Mouse (Mus musculus): Measurements from ENCODE around the gene Psmg4. TPM values are rescaled to one million over a fixed set of nuclear protein-coding genes. Genes with fewer than 3 reads are reported as not detected.
A peak's percentile ranks its signal among the peaks of the same experiment; 100 is the strongest.

The Psmg4 gene
- polyA plus RNA-seq, 1 experiment from 2014 or later = 128 TPM

GRCm38 (mm10) chr13:34163304-34163975, 676 bp downstream of the Psmg4 start:
- Histone ChIP-seq H3K9ac (peak overlapping the region; percentile 76), H3K27ac (peak overlapping the region; percentile 88; the same call in 1 of the 2 replicates), H3K9me3 (replicated peaks) (no peaks in the 10 kb centered on the region), H3K4me1 (peaks cover 17% of the 10 kb centered on the region), H3K4me3 (peak overlapping the region; percentile 66), H3K27me3 (no peaks in the 10 kb centered on the region), H3K4me2 (peak overlapping the region; percentile 71), H3K36me3 (ENCODE audit: poor library complexity, severe bottlenecking) (peaks cover 13% of the 10 kb centered on the region)
- 40% methylated on average over 12 of the region's 12 CpGs for WGBS
- ATAC-seq = peak; percentile 77

- Histone ChIP-seq H3K9ac (no peak overlapping the region), H3K9me3 (replicated peaks) (no peaks in the 10 kb centered on the region), H3K27me3 (no peaks in the 10 kb centered on the region), H3K27ac (no peak overlapping the region), H3K4me2 (no peak overlapping the region), H3K4me3 (no peak overlapping the region), H3K36me3 (ENCODE audit: poor library complexity, severe bottlenecking) (peaks cover 19% of the 10 kb centered on the region; the same call in 1 of the 2 replicates), H3K4me1 (no peaks in the 10 kb centered on the region)
- ATAC-seq = no peak
- WGBS = 94% methylated on average over 6 of the region's 6 CpGs
Observed at GRCm38 (mm10) chr13:34174025-34174424, 11.3 kb downstream of the Psmg4 start.

GRCm38 (mm10) chr13:34181624-34182023, 18.9 kb downstream of the Psmg4 start:
- 82% methylated on average over 5 of the region's 5 CpGs for WGBS
- Histone ChIP-seq H3K27ac (no peak overlapping the region), H3K36me3 (ENCODE audit: poor library complexity, severe bottlenecking) (peaks cover 73% of the 10 kb centered on the region), H3K4me2 (no peak overlapping the region), H3K27me3 (no peaks in the 10 kb centered on the region), H3K4me3 (no peak overlapping the region), H3K9ac (no peak overlapping the region), H3K4me1 (no peaks in the 10 kb centered on the region), H3K9me3 (replicated peaks) (no peaks in the 10 kb centered on the region)
- no peak for ATAC-seq

- Histone ChIP-seq H3K4me1 (no peaks in the 10 kb centered on the region; the same call in 1 of the 2 replicates), H3K9ac (no peak overlapping the region), H3K36me3 (ENCODE audit: poor library complexity, severe bottlenecking) (peaks cover 55% of the 10 kb centered on the region)
Observed at GRCm38 (mm10) chr13:34185371-34185770, 22.6 kb downstream of the Psmg4 start.

GRCm38 (mm10) chr13:34187571-34187970, 24.8 kb downstream of the Psmg4 start:
- Histone ChIP-seq H3K9ac (no peak overlapping the region), H3K36me3 (ENCODE audit: poor library complexity, severe bottlenecking) (peaks cover 46% of the 10 kb centered on the region)

More at GRCm38 (mm10) chr13:34185371-34185770, 22.6 kb downstream of the Psmg4 start:
- Histone ChIP-seq H3K27ac (no peak overlapping the region), H3K27me3 (no peaks in the 10 kb centered on the region), H3K9me3 (replicated peaks) (no peaks in the 10 kb centered on the region), H3K4me2 (no peak overlapping the region), H3K4me3 (no peak overlapping the region)
- 89% methylated on average over 2 of the region's 2 CpGs for WGBS
- ATAC-seq = no peak

GRCm38 (mm10) chr13:34192414-34193191, 29.8 kb downstream of the Psmg4 start:
- Histone ChIP-seq H3K9me3 (replicated peaks) (no peaks in the 10 kb centered on the region), H3K36me3 (ENCODE audit: poor library complexity, severe bottlenecking) (peaks cover 60% of the 10 kb centered on the region), H3K27ac (no peak overlapping the region), H3K9ac (no peak overlapping the region), H3K4me1 (peaks cover 15% of the 10 kb centered on the region), H3K4me2 (no peak overlapping the region), H3K27me3 (no peaks in the 10 kb centered on the region), H3K4me3 (no peak overlapping the region)
- WGBS = 65% methylated on average over 8 of the region's 8 CpGs
- peak; percentile 76 for ATAC-seq

More at GRCm38 (mm10) chr13:34187571-34187970, 24.8 kb downstream of the Psmg4 start:
- Histone ChIP-seq H3K4me2 (no peak overlapping the region), H3K9me3 (replicated peaks) (no peaks in the 10 kb centered on the region), H3K4me3 (no peak overlapping the region), H3K4me1 (no peaks in the 10 kb centered on the region; the same call in 1 of the 2 replicates), H3K27me3 (no peaks in the 10 kb centered on the region), H3K27ac (no peak overlapping the region)
- WGBS = 11% methylated on average over 5 of the region's 5 CpGs
- peak; percentile 90 for ATAC-seq

- WGBS = 36% methylated on average over 8 of the region's 8 CpGs
- H3K4me2 ChIP-seq = no peak overlapping the region
- no peak overlapping the region for H3K4me3 ChIP-seq
- H3K27me3 ChIP-seq = no peaks in the 10 kb centered on the region
- ATAC-seq = 0 out of 2 replicates have a peak, but pooled peaks have one; percentile 26
- H3K4me1 ChIP-seq = peaks cover 15% of the 10 kb centered on the region
- H3K27ac ChIP-seq = peak overlapping the region; percentile 26; the same call in 1 of the 2 replicates
- H3K9me3 ChIP-seq (replicated peaks) = no peaks in the 10 kb centered on the region
- no peak overlapping the region; the same call in 1 of the 2 replicates for H3K9ac ChIP-seq
- peaks cover 61% of the 10 kb centered on the region for H3K36me3 ChIP-seq (ENCODE audit: poor library complexity, severe bottlenecking)
Observed at GRCm38 (mm10) chr13:34193384-34193783, 30.6 kb downstream of the Psmg4 start.

GRCm38 (mm10) chr13:34195676-34196075, 32.9 kb downstream of the Psmg4 start:
- 87% methylated on average over 1 of the region's 1 CpGs for WGBS
- Histone ChIP-seq H3K9me3 (replicated peaks) (no peaks in the 10 kb centered on the region), H3K36me3 (ENCODE audit: poor library complexity, severe bottlenecking) (peaks cover 55% of the 10 kb centered on the region), H3K9ac (no peak overlapping the region), H3K4me3 (no peak overlapping the region), H3K27ac (no peak overlapping the region), H3K4me1 (peaks cover 15% of the 10 kb centered on the region), H3K4me2 (no peak overlapping the region), H3K27me3 (no peaks in the 10 kb centered on the region)
- ATAC-seq = no peak

- no peak for ATAC-seq
- Histone ChIP-seq H3K4me2 (no peak overlapping the region), H3K36me3 (ENCODE audit: poor library complexity, severe bottlenecking) (peaks cover 32% of the 10 kb centered on the region), H3K27me3 (no peaks in the 10 kb centered on the region), H3K9me3 (replicated peaks) (no peaks in the 10 kb centered on the region), H3K27ac (no peak overlapping the region), H3K4me3 (no peak overlapping the region), H3K9ac (no peak overlapping the region), H3K4me1 (peaks cover 9% of the 10 kb centered on the region; the same call in 1 of the 2 replicates)
- WGBS = 96% methylated on average over 3 of the region's 3 CpGs
Observed at GRCm38 (mm10) chr13:34205216-34205615, 42.5 kb downstream of the Psmg4 start.

- Histone ChIP-seq H3K4me2 (no peak overlapping the region), H3K9me3 (replicated peaks) (no peaks in the 10 kb centered on the region), H3K9ac (no peak overlapping the region), H3K27ac (no peak overlapping the region), H3K4me1 (peaks cover 9% of the 10 kb centered on the region; the same call in 1 of the 2 replicates), H3K27me3 (no peaks in the 10 kb centered on the region), H3K4me3 (no peak overlapping the region), H3K36me3 (ENCODE audit: poor library complexity, severe bottlenecking) (peaks cover 22% of the 10 kb centered on the region)
- no peak for ATAC-seq
- WGBS = 66% methylated on average over 6 of the region's 6 CpGs
Observed at GRCm38 (mm10) chr13:34207714-34208470, 45.1 kb downstream of the Psmg4 start.

- H3K36me3 ChIP-seq (ENCODE audit: poor library complexity, severe bottlenecking) = peaks cover 21% of the 10 kb centered on the region
- H3K4me1 ChIP-seq = peaks cover 9% of the 10 kb centered on the region; the same call in 1 of the 2 replicates
- no peak overlapping the region for H3K27ac ChIP-seq
- no peaks in the 10 kb centered on the region for H3K27me3 ChIP-seq
- no peak overlapping the region for H3K4me2 ChIP-seq
- no peak overlapping the region for H3K9ac ChIP-seq
- no peak for ATAC-seq
- H3K9me3 ChIP-seq (replicated peaks) = no peaks in the 10 kb centered on the region
- H3K4me3 ChIP-seq = no peak overlapping the region
- 59% methylated on average over 4 of the region's 4 CpGs for WGBS
Observed at GRCm38 (mm10) chr13:34211261-34211775, 48.6 kb downstream of the Psmg4 start.

All from forebrain, embryonic 13.5 days (tissue).